ENCODE assay signal across 8 mouse cellular contexts in the genomic region with DNA sequence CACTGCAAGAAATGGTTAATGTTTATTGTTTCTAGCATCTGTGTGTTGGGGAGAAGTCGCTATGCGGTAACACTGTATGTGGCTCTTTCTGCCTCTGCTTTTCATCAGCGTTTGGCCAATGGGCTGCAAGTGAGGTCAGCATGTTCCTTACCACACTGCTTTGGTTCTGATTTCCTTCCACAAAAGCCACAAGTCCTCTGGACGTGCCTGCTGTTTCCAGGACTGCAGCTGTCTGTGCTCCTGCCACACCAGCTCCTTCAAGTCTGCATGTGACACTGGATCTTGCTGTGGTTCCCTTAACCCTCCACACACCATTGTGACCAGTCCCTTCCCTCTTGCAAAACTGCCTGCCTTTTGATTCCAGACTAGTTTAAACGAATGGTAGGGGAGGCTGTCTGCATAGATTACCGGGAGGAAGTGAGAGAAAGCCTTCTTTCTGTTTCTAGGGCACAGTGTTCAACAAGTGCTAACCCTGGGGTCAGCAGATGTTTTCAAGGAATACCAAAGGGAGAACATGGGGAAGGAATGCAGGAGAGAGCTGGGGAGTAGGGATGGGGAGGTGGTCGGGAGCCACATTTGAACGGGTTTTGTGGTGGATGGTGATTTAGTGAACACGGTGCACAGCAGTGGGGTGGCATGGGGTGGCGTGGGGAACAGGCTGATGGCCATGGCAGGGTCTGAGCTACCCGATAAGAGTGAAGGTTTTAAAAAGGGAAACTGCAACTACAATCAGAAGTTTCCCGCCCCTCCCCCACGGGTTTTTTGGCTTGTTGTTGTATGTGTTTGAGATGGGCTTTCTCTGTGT. TPM values are rescaled to one million over a fixed set of nuclear protein-coding genes. Genes with fewer than 3 reads are reported as not detected.
A peak's percentile ranks its signal among the peaks of the same experiment; 100 is the strongest.
DNase-seq lines count a peak whose midpoint lies in the region; ATAC-seq and TF ChIP-seq lines count a peak whose summit lies in the region.

No protein-coding gene starts in this region.

- no peak overlapping the region for H3K4me3 ChIP-seq in G1E (ENCODE audit: low read depth, low read length)
- 0 out of 2 replicates have a peak overlapping the region, but pooled peaks have one; percentile 1 for H3K4me3 ChIP-seq in embryonic facial prominence, embryonic 15.5 days (replicated peaks)
- H3K4me3 ChIP-seq in limb, embryonic 10.5 days = peak overlapping the region; percentile 50
- H3K4me3 ChIP-seq in stomach, embryonic 14.5 days (ENCODE audit: low read depth, low read length) = no peak overlapping the region

- peaks cover 13% of the 10 kb centered on the region; the same call in 1 of the 2 replicates for H3K4me1 ChIP-seq in G1E (ENCODE audit: insufficient read depth, low read depth, low read length)
- peaks cover 31% of the 10 kb centered on the region for H3K4me1 ChIP-seq in embryonic facial prominence, embryonic 15.5 days
- H3K4me1 ChIP-seq in limb, embryonic 10.5 days = peaks cover 45% of the 10 kb centered on the region
- H3K4me1 ChIP-seq in stomach, embryonic 14.5 days (ENCODE audit: control insufficient read depth, insufficient read depth, low read length) = peaks cover 29% of the 10 kb centered on the region

- peak; percentile 75 to 81 for DNase-seq in B cell, adult 2 months
- no peak for DNase-seq in G1E (ENCODE audit: low spot score)
- DNase-seq in heart, postnatal 36 days = peak; percentile 44 to 60
- peak; percentile 68 for DNase-seq in limb, embryonic 10.5 days (ENCODE audit: low spot score)
- DNase-seq in mesoderm, embryonic 11.5 days (ENCODE audit: low read depth, low spot score) = peak; percentile 56
- no peak for DNase-seq in cerebellum, adult 18-20 months

- H3K27ac ChIP-seq in embryonic facial prominence, embryonic 15.5 days (replicated peaks) = peak overlapping the region; percentile 84
- H3K27ac ChIP-seq in limb, embryonic 10.5 days = peak overlapping the region; percentile 98
- peak overlapping the region; percentile 87 for H3K27ac ChIP-seq in stomach, embryonic 14.5 days (ENCODE audit: low read length)

- ATAC-seq in G1E (ENCODE audit: extremely low read depth, insufficient number of reproducible peaks, low FRiP score, poor library complexity, severe bottlenecking) = peak; percentile 45; the same call in 1 of the 2 replicates
- ATAC-seq in embryonic facial prominence, embryonic 15.5 days (ENCODE audit: insufficient number of reproducible peaks, low FRiP score, low TSS enrichment, low read depth) = peak; percentile 81
- ATAC-seq in stomach, embryonic 14.5 days (ENCODE audit: insufficient number of reproducible peaks, insufficient read depth, low FRiP score, low read depth) = peak; percentile 60; the same call in 1 of the 2 replicates

- 13% methylated on average over 13 of the region's 13 CpGs for WGBS in embryonic facial prominence, embryonic 15.5 days
- WGBS in limb, embryonic 10.5 days = 9% methylated on average over 13 of the region's 13 CpGs
- WGBS in stomach, embryonic 14.5 days = 12% methylated on average over 13 of the region's 13 CpGs

- peak overlapping the region; percentile 34 for H3K4me2 ChIP-seq in embryonic facial prominence, embryonic 15.5 days (replicated peaks)
- peak overlapping the region; percentile 8; the same call in 1 of the 2 replicates for H3K4me2 ChIP-seq in stomach, embryonic 14.5 days (replicated peaks; ENCODE audit: low read depth, low read length)

- H3K9me3 ChIP-seq in G1E (replicated peaks) = no peaks in the 10 kb centered on the region
- no peaks in the 10 kb centered on the region for H3K9me3 ChIP-seq in embryonic facial prominence, embryonic 15.5 days (replicated peaks)
- no peaks in the 10 kb centered on the region for H3K9me3 ChIP-seq in limb, embryonic 10.5 days (replicated peaks)
- no peaks in the 10 kb centered on the region for H3K9me3 ChIP-seq in stomach, embryonic 14.5 days (ENCODE audit: control insufficient read depth, low read depth, low read length)

- peaks cover 52% of the 10 kb centered on the region for H3K27me3 ChIP-seq in G1E (ENCODE audit: insufficient read depth, low read length)
- no peaks in the 10 kb centered on the region for H3K27me3 ChIP-seq in embryonic facial prominence, embryonic 15.5 days
- H3K27me3 ChIP-seq in limb, embryonic 10.5 days (ENCODE audit: low read depth, poor library complexity, severe bottlenecking) = no peaks in the 10 kb centered on the region
- H3K27me3 ChIP-seq in stomach, embryonic 14.5 days (ENCODE audit: control insufficient read depth, insufficient read depth, low read length) = no peaks in the 10 kb centered on the region

- no peak for TF ChIP-seq CTCF in G1E (IDR thresholded peaks at IDR 0.05; ENCODE audit: low read depth, low read length)

- intact Hi-C loops in heart, postnatal 36 days (cut with DNase I) = no loop called here

- H3K9ac ChIP-seq in embryonic facial prominence, embryonic 15.5 days = no peak overlapping the region
- no peak overlapping the region for H3K9ac ChIP-seq in stomach, embryonic 14.5 days (replicated peaks; ENCODE audit: low read depth, low read length)

- no peaks in the 10 kb centered on the region for H3K36me3 ChIP-seq in G1E (replicated peaks)
- no peaks in the 10 kb centered on the region for H3K36me3 ChIP-seq in embryonic facial prominence, embryonic 15.5 days
- H3K36me3 ChIP-seq in limb, embryonic 10.5 days = no peaks in the 10 kb centered on the region
- no peaks in the 10 kb centered on the region for H3K36me3 ChIP-seq in stomach, embryonic 14.5 days (ENCODE audit: control insufficient read depth, insufficient read depth, low read length)

RNA-seq across cellular contexts. Expression of gene Gng2, which starts 7.9 kb away (rescaled TPM):
- total RNA-seq in G1E (2014; fragmentation: Nextera tagmentation) (85.9 and 90.4 TPM in 2 replicates), G1E (2017) (280 and 293 TPM in 2 replicates)
- 3.4 and 4.3 TPM in 2 replicates for polyA plus RNA-seq in G1E (2012)
- polyA plus RNA-seq in embryonic facial prominence, embryonic 15.5 days (2015; fragmentation: Nextera tagmentation; extraction: Ambion mirVana) = 56.9 and 67.6 TPM in 2 replicates
- 10 to 100 TPM in 1 of 2 experiments, 1 to 10 TPM in 1; 8.7 to 13.6 TPM for total RNA-seq in heart, postnatal 36 days (2021)
- 63.9 and 72.1 TPM in 2 replicates for polyA plus RNA-seq in limb, embryonic 10.5 days (2016; fragmentation: Nextera tagmentation; extraction: Ambion mirVana)
- polyA plus RNA-seq in stomach, embryonic 14.5 days (2014; fragmentation: Nextera tagmentation; extraction: Ambion mirVana) = 66.1 and 72.5 TPM in 2 replicates

Comparison
In these comparisons a context has a peak if more than half of its experiments do, and no peak if none do; other contexts are left out.
1. DNase-seq: peak in B cell, adult 2 months (2 of 2), heart, postnatal 36 days (2 of 2), limb, embryonic 10.5 days (single experiment) and mesoderm, embryonic 11.5 days (single experiment); none in G1E (single experiment) and cerebellum, adult 18-20 months (0 of 2).
2. H3K4me3 ChIP-seq: peak in embryonic facial prominence, embryonic 15.5 days (single experiment) and limb, embryonic 10.5 days (single experiment); none in G1E (single experiment) and stomach, embryonic 14.5 days (single experiment).
3. RNA of gene Gng2, which starts 7.9 kb away (polyA plus RNA-seq): 66.1 to 72.5 TPM in stomach, embryonic 14.5 days, 63.9 to 72.1 TPM in limb, embryonic 10.5 days and 56.9 to 67.6 TPM in embryonic facial prominence, embryonic 15.5 days; 3.4 to 4.3 TPM in G1E; every median in the first group is over 10 times any median in the second.
4. Peak in every context shown above with its lines, with median percentiles within 50 percentile points of each other: ATAC-seq and H3K27ac ChIP-seq.